Mouse (Mus musculus): ENCODE measurements around the gene Mid1.
"Not testable (repeated sequence)": the region's sequence is repeated elsewhere in the genome, so short reads cannot be mapped to it uniquely, and the experiment has no call there.

Gene Mid1

DNA sequence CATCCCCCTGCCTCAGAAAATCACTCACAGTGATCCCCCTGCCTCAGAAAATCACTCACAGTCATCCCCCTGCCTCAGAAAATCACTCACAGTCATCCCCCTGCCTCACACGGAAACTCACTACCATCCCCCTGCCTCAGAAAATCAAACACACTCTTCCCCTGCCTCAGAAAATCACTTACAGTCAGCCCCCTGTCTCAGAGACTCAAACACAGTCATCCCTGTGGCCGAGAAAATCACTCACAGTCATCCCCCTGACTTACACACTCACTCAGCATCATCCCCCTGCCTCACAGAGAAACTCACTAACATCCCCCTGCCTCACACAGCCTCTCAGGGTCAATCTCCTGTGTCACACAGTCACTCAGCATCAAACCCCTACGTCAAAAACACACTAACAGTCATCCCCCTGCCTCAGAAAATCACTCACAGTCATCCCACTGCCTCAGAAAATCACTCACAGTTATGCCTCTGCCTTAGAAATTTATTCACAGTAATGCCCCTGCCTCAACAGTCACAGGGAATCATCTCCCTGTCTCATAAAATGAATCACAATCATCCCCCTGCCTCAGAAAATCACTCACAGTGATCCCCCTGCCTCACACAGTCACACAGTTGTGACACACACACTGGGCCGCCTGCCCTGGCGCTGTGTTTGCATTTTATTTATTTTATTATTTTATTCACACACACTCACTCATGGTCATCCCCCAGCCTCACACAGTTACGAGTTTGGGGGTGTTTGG, 315.8 kb downstream of the Mid1 start:
- DNase-seq (ENCODE audit: low spot score) = not testable (repeated sequence)

DNA sequence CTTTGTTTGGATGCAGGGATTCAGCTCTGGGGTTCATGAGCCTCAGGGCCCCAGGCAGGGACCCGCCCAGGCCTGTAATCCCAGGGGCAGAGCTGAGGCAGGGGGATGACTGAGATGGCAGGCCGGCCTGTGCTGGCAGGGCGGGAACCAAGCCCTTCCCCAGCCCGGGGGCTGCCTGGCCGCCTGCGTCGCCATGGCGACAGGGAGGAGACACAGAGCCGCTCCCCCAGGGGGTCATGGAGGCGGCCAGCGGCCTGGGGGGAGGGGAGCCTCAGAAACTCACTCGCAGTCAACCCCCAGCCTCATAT, 316.3 kb downstream of the Mid1 start:
- DNase-seq (ENCODE audit: low spot score) = not testable (repeated sequence)

DNA sequence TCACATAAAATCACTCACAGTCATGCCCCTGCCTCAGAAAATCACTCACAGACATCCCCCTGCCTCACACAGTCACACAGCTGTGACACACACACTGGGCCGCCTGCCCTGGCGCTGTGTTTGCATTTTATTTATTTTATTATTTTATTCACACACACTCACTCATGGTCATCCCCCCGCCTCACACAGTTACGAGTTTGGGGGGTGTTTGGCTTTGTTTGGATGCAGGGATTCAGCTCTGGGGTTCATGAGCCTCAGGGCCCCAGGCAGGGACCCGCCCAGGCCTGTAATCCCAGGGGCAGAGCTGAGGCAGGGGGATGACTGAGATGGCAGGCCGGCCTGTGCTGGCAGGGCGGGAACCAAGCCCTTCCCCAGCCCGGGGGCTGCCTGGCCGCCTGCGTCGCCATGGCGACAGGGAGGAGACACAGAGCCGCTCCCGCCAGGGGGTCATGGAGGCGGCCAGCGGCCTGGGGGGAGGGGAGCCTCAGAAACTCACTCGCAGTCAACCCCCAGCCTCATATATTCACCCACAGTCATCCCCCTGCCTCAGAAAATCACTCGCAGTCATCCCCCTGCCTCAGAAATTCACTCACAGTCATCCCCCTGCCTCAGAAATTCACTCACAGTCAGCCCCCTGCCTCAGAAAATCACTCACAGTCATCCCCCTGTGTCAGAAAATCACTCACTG, 317.7 kb downstream of the Mid1 start:
- DNase-seq (ENCODE audit: low spot score) = not testable (repeated sequence)

DNA sequence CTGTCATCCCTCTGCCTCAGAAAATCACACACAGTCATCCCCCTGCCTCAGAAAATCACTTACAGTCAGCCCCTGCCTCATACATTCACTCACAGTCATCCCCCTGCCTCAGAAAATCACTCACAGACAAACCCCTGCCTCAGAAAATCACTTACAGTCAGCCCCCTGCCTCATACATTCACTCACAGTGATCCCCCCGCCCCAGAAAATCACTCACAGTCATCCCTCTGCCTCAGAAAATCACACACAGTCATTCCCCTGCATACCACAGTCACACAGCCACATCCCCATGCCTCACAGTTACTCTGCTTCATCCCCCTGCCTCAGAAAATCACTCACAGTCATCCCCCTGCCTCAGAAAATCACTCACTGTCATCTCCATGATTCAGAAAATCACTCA, 318.5 kb downstream of the Mid1 start:
- DNase-seq (ENCODE audit: low spot score) = not testable (repeated sequence)

DNA sequence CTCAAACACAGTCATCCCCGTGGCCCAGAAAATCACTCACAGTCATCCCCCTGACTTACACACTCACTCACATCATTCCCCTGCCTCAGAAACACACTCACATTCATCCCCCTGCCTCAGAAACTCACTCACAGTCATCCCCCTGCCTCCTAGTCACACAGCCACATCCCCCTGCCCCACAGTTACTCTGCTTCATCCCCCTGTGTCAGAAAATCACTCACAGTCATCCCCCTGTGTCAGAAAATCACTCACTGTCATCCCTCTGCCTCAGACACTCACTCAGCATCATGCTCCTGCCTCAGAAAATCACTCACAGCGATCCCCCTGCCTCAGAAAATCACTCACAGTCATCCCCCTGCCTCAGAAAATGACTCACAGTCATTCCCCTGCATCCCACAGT, 319.2 kb downstream of the Mid1 start:
- DNase-seq (ENCODE audit: low spot score) = peak; percentile 41

DNA sequence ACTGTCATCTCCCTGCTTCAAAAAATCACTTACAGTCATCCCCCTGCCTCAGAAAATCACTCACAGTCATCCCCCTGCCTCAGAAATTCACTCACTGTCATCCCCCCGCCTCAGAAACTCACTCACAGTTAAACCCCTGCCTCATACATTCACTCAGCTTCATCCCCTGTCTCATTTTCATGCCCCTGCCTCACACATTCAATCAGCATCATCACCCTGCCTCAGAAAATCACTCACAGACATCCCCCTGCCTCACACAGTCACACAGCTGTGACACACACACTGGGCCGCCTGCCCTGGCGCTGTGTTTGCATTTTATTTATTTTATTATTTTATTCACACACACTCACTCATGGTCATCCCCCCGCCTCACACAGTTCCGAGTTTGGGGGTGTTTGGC, 319.8 kb downstream of the Mid1 start:
- DNase-seq (ENCODE audit: low spot score) = not testable (repeated sequence)

DNA sequence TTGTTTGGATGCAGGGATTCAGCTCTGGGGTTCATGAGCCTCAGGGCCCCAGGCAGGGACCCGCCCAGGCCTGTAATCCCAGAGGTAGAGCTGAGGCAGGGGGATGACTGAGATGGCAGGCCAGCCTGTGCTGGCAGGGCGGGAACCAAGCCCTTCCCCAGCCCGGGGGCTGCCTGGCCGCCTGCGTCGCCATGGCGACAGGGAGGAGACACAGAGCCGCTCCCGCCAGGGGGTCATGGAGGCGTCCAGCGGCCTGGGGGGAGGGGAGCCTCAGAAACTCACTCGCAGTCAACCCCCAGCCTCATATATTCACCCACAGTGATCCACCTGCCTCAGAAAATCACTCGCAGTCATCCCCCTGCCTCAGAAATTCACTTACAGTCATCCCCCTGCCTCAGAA, 320.2 kb downstream of the Mid1 start:
- DNase-seq (ENCODE audit: low spot score) = peak; percentile 69

DNA sequence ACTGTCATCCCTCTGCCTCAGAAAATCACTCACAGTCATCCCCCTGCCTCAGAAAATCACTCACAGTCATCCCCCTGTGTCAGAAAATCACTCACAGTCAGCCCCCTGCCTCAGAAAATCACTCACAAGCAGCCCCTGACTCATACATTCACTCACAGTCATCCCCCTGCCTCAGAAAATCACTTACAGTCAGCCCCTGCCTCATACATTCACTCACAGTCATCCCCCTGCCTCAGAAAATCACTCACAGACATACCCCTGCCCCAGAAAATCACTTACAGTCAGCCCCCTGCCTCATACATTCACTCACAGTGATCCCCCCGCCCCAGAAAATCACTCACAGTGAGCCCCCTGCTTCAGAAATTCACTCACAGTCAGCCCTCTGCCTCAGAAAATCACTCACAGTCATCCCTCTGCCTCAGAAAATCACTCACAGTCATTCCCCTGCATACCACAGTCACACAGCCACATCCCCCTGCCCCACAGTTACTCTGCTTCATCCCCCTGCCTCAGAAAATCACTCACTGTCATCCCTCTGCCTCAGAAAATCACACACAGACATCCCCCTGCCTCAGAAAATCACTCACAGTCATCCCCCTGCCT, 320.8 kb downstream of the Mid1 start:
- DNase-seq (ENCODE audit: low spot score) = not testable (repeated sequence)

DNA sequence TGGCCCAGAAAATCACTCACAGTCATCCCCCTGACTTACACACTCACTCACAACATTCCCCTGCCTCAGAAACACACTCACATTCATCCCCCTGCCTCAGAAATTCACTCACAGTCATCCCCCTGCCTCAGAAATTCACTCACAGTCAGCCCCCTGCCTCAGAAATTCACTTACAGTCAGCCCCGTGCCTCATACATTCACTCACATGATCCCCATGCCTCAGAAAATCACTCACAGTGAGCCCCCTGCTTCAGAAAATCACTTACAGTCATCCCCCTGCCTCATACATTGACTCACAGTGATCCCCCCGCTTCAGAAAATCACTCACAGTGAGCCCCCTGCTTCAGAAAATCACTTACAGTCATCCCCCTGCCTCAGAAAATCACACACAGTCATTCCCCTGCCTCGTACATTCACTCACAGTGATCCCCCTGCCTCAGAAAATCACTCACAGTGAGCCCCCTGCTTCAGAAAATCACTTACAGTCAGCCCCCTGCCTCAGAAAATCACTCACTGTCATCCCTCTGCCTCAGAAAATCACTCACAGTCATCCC, 321.8 kb downstream of the Mid1 start:
- DNase-seq (ENCODE audit: low spot score) = peak; percentile 33

DNA sequence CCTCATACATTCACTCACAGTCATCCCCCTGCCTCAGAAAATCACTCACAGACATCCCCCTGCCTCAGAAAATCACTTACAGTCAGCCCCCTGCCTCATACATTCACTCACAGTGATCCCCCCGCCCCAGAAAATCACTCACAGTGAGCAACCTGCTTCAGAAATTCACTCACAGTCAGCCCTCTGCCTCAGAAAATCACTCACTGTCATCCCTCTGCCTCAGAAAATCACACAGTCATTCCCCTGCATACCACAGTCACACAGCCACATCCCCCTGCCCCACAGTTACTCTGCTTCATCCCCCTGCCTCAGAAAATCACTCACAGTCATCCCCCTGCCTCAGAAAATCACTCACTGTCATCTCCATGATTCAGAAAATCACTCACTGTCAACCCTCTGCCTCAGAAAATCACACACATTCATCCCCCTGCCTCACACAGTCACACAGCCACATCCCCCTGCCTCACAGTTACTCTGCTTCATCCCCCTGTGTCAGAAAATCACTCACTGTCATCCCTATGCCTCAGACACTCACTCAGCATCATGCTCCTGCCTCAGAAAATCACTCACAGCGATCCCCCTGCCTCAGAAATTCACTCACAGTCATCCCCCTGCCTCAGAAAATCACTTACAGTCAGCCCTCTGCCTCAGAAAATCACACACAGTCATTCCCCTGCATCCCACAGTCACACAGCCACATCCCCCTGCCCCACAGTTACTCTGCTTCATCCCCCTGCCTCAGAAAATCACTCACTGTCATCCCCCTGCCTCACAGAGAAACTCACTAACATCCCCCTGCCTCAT, 322.6 kb downstream of the Mid1 start:
- peak; percentile 54 for DNase-seq (ENCODE audit: low spot score)

DNA sequence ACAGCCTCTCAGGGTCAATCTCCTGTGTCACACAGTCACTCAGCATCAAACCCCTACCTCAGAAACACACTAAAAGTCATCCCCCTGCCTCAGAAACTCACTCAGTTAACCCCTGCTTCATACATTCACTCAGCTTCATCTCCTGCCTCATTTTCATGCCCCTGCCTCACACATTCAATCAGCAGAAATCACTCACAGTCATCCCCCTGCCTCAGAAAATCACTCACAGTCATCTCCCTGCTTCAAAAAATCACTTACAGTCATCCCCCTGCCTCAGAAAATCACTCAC, 323.1 kb downstream of the Mid1 start:
- DNase-seq (ENCODE audit: low spot score) = not testable (repeated sequence)

DNA sequence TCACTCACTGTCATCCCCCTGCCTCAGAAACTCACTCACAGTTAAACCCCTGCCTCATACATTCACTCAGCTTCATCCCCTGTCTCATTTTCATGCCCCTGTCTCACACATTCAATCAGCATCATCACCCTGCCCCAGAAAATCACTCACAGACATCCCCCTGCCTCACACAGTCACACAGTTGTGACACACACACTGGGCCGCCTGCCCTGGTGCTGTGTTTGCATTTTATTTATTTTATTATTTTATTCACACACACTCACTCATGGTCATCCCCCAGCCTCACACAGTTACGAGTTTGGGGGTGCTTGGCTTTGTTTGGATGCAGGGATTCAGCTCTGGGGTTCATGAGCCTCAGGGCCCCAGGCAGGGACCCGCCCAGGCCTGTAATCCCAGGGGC, 323.6 kb downstream of the Mid1 start:
- peak; percentile 77 for DNase-seq (ENCODE audit: low spot score)

DNA sequence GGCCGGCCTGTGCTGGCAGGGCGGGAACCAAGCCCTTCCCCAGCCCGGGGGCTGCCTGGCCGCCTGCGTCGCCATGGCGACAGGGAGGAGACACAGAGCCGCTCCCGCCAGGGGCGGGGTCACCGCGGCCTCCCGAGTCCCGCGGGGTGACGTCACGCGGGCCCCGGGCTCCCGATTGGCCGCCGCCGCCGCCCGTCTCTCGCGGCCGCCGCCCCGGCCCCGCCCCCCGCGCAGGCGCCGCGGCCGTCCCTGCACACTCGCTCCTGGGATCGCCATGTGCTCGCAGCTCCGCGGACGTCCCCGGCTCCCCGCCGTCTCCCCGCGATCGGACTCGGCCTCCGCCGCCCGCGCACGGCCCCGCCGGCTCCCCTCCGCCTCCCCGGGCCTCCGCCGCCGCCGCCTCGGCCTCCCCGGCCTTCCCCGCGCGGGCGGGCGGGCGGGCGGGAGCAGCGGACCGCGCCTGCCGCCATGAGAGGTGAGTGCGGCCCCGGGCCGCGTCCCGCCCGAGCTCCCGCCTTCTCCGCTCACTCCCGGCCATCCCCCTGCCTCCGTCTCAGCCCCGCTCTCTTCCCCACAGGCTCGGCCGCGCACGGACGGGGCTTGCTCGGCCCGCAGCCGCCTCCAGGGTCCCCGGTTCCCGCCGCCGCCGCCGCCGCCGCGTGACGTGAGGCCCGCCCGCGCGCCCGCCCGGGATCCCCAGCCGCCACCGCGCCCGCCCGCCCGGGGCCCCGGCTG, 324.2 kb downstream of the Mid1 start, which contains the start of gene Gm21887:
Gene Gm21887 (plus strand): TSS at position 644 of the 735 bp plus-strand sequence.
- peak; percentile 100 for DNase-seq (ENCODE audit: low spot score)

DNA sequence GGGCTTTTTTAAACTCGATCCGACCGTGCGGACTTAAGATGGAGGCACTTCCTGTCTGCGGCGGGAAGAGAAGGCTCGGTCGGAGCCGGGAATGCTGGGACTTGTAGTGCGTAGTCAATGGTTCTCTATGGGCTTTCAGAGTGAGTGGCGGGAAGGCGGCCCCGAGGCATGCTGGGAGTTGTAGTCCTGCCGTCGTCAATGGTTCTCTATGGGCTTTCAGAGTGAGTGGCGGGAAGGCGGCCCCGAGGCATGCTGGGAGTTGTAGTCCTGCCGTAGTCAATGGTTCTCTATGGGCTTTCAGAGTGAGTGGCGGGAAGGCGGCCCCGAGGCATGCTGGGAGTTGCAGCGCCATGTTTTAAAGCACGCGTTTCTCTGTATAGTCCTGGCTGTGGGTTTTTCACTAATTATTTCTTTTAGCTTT, 324.8 kb downstream of the Mid1 start:
- DNase-seq (ENCODE audit: low spot score) = peak; percentile 100

DNA sequence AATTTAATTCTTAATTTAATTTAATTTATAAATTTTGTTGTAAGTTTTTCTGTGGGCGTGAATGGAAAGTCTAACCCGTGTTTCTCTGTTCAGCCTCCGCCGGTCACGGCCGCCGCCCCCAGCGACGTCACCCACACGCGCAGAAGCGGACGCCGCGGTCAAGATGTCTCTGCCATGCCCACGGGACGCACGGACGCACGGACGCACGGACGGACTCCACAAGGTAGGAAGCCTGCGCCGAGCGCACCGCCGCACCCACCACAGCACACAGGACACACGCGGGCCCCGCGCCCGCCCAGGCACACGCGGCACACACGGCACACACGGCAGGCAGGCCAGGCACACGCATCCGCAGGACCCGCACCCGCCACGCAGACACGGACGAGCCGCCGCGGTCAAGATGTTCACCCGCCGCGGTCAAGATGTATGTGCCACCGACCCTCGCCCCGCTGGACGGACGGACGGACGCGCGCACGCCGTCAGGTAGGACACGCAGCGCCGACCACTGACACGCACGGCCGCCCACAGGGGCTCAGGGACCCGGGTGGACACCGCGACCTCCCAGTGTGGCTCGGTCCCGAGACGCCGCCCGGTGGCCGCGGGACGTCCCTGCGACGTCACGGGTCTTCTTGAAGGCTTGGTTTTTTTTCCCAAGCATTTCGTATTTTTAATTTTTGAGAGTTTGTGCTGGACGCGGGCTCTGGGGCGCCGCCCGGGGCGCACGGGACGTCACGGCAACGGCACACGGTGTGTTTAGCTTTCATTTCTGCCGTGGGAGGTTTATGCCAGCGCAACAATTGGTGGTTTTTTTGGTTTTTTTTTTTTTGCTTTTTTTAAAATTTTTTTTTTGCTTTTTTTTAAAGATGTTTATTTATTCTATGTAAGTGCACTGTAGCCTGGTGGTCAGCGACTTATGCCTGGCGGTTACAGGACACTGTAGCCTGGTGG, 325.9 kb downstream of the Mid1 start:
- peak; percentile 85 for DNase-seq (ENCODE audit: low spot score)

DNA sequence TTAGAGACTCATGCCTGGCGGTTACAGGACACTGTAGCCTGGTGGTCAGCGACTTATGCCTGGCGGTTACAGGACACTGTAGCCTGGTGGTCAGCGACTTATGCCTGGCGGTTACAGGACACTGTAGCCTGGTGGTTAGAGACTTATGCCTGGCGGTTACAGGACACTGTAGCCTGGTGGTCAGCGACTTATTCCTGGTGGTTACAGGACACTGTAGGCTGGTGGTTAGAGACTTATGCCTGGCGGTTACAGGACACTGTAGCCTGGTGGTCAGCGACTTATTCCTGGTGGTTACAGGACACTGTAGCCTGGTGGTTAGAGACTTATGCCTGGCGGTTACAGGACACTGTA, 326.5 kb downstream of the Mid1 start:
- peak; percentile 52 for DNase-seq (ENCODE audit: low spot score)

DNA sequence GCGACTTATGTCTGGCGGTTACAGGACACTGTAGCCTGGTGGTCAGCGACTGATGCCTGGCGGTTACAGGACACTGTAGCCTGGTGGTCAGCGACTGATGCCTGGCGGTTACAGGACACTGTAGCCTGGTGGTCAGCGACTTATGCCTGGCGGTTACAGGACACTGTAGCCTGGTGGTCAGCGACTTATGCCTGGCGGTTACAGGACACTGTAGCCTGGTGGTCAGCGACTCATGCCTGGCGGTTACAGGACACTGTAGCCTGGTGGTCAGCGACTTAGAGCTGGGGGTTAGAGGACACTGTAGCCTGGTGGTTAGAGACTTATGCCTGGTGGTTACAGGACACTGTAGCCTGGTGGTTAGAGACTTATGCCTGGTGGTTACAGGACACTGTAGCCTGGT, 328.4 kb downstream of the Mid1 start:
- DNase-seq (ENCODE audit: low spot score) = peak; percentile 33

DNA sequence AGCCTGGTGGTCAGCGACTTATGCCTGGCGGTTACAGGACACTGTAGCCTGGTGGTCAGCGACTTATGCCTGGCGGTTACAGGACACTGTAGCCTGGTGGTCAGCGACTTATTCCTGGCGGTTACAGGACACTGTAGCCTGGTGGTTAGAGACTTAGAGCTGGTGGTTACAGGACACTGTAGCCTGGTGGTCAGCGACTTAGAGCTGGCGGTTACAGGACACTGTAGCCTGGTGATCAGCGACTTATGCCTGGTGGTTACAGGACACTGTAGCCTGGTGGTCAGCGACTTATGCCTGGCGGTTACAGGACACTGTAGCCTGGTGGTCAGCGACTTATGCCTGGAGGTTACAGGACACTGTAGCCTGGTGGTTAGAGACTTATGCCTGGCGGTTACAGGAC, 329.0 kb downstream of the Mid1 start:
- DNase-seq (ENCODE audit: low spot score) = not testable (repeated sequence)

DNA sequence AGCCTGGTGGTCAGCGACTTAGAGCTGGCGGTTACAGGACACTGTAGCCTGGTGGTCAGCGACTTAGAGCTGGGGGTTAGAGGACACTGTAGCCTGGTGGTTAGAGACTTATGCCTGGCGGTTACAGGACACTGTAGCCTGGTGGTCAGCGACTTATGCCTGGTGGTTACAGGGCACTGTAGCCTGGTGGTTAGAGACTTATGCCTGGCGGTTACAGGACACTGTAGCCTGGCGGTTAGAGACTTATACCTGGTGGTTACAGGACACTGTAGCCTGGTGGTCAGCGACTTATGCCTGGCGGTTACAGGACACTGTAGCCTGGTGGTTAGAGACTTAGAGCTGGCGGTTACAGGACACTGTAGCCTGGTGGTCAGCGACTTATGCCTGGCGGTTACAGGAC, 330.9 kb downstream of the Mid1 start:
- not testable (repeated sequence) for DNase-seq (ENCODE audit: low spot score)

Data from ovary, adult 18-20 months (tissue).